Mouse (Mus musculus): ENCODE measurements around the gene Nipsnap2.

- no peak for TF ChIP-seq CTCF (IDR thresholded peaks at IDR 0.05; ENCODE audit: extremely low read depth, insufficient read length, insufficient replicate concordance, low read depth, low read length)
- TF ChIP-seq POLR2A (IDR thresholded peaks at IDR 0.05; ENCODE audit: low read depth, low read length): no peak
These were observed 595 bp upstream of the Nipsnap2 start for GRCm38 (mm10) chr5:129724268-129724667.

Data from small intestine, adult 2 months (tissue).